Mouse (Mus musculus) midbrain, embryonic 14.5 days (tissue): Measurements from ENCODE around the gene Camta1. TPM values are rescaled to one million over a fixed set of nuclear protein-coding genes. Genes with fewer than 3 reads are reported as not detected.

ENCODE experiments used
- ATAC-seq: fragments of 200-750 bp; cut with Nextera tagmentation; 2 replicates; pipeline ENCODE4 v1.8.0; 2017; ENCODE audit warnings: moderate number of reproducible peaks, moderate library complexity; ENCODE audit not compliant: low FRiP score, low TSS enrichment
- DNase-seq: peaks from one replicate; pipeline ENCODE4 v3.0.0-alpha.2; 2015
- H3K27ac ChIP-seq: fragments of 300-500 bp; sonication (generic); replicated peaks from 2 replicates; pipeline ENCODE4 v1.5.1; 2014; ENCODE audit warnings: mild to moderate bottlenecking, low read depth, low read length, moderate library complexity
- H3K27me3 ChIP-seq: fragments of 300-500 bp; sonication (generic); 2 replicates; pipeline ENCODE4 v1.6.1; 2014; ENCODE audit warnings: low read length, control low read depth, mixed read lengths; ENCODE audit not compliant: control insufficient read depth, insufficient read depth
- H3K36me3 ChIP-seq: fragments of 300-500 bp; sonication (generic); 2 replicates; pipeline ENCODE4 v1.6.1; 2014; ENCODE audit warnings: low read length, control low read depth; ENCODE audit not compliant: control insufficient read depth, insufficient read depth
- H3K4me1 ChIP-seq: fragments of 300-500 bp; sonication (generic); 2 replicates; pipeline ENCODE4 v1.6.1; 2014; ENCODE audit warnings: mild to moderate bottlenecking, antibody characterized with exemption, low read length, control low read depth; ENCODE audit not compliant: control insufficient read depth, insufficient read depth
- H3K4me2 ChIP-seq: fragments of 300-500 bp; sonication (generic); 2 replicates; pipeline ENCODE4 v1.6.1; 2014; ENCODE audit warnings: mild to moderate bottlenecking, low read length, moderate library complexity
- H3K4me3 ChIP-seq: fragments of 300-500 bp; sonication (generic); replicated peaks from 2 replicates; pipeline ENCODE4 v1.5.1; 2014; ENCODE audit warnings: low read depth, low read length
- H3K9ac ChIP-seq: fragments of 300-500 bp; sonication (generic); replicated peaks from 2 replicates; pipeline ENCODE4 v1.6.1; 2014; ENCODE audit warnings: mild to moderate bottlenecking, low read length, moderate library complexity
- H3K9me3 ChIP-seq: fragments of 300-500 bp; sonication (generic); 2 replicates; pipeline ENCODE4 v1.6.1; 2016; ENCODE audit warnings: low read length, control low read depth, mixed read lengths; ENCODE audit not compliant: control insufficient read depth
- WGBS: fragments of 180-500 bp; shearing (Covaris S2); extraction: QIAGEN DNeasy Blood & Tissue Kit; methylation state at CpG from one replicate; pipeline ENCODE4 v1.1.7; 2014; 5-methylcytosine and 5-hydroxymethylcytosine counted together
- polyA plus RNA-seq: library from polyadenylated mRNA; unstranded; fragments of >200 nt; fragmentation: Nextera tagmentation; extraction: Ambion mirVana; gene quantifications from 2 replicates; pipeline ENCODE4 v1.2.1, GENCODE M21; 2014

The Camta1 gene
- polyA plus RNA-seq, 1 experiment from 2014 or later: 157 TPM

- no peak overlapping the region for H3K27ac ChIP-seq
- H3K4me2 ChIP-seq: no peak overlapping the region
- H3K4me1 ChIP-seq: no peaks in the 10 kb centered on the region
- DNase-seq: no peak
- no peak overlapping the region for H3K9ac ChIP-seq
- no peaks in the 10 kb centered on the region for H3K9me3 ChIP-seq
- H3K27me3 ChIP-seq: no peaks in the 10 kb centered on the region
- H3K4me3 ChIP-seq: no peak overlapping the region
- no peak for ATAC-seq
- H3K36me3 ChIP-seq: no peaks in the 10 kb centered on the region
- 93% methylated on average over 6 of the region's 6 CpGs for WGBS
Observed at GRCm38 (mm10) chr4:151250824-151251223, 610.9 kb downstream of the Camta1 start.

- H3K4me1 ChIP-seq: peaks cover 21% of the 10 kb centered on the region
- no peak for DNase-seq
- H3K36me3 ChIP-seq: no peaks in the 10 kb centered on the region
- H3K27me3 ChIP-seq: no peaks in the 10 kb centered on the region
- no peak for ATAC-seq
- H3K9me3 ChIP-seq: no peaks in the 10 kb centered on the region
- H3K4me2 ChIP-seq: no peak overlapping the region
- 59% methylated on average over 7 of the region's 7 CpGs for WGBS
- no peak overlapping the region for H3K4me3 ChIP-seq
- no peak overlapping the region for H3K9ac ChIP-seq
- H3K27ac ChIP-seq: no peak overlapping the region
Observed at GRCm38 (mm10) chr4:151245068-151245797, 616.4 kb downstream of the Camta1 start.

GRCm38 (mm10) chr4:151243445-151243844 lies 618.2 kb downstream of the Camta1 start:
- no peak for ATAC-seq
- H3K27me3 ChIP-seq: no peaks in the 10 kb centered on the region
- WGBS: 61% methylated on average over 9 of the region's 9 CpGs
- H3K4me1 ChIP-seq: peaks cover 21% of the 10 kb centered on the region
- H3K9me3 ChIP-seq: 0 out of 2 replicates have a peak, but pooled peaks cover 3% of the 10 kb centered on the region
- no peak overlapping the region for H3K4me3 ChIP-seq
- no peak overlapping the region for H3K4me2 ChIP-seq
- H3K27ac ChIP-seq: no peak overlapping the region
- no peak overlapping the region for H3K9ac ChIP-seq
- H3K36me3 ChIP-seq: no peaks in the 10 kb centered on the region
- DNase-seq: no peak

DNA sequence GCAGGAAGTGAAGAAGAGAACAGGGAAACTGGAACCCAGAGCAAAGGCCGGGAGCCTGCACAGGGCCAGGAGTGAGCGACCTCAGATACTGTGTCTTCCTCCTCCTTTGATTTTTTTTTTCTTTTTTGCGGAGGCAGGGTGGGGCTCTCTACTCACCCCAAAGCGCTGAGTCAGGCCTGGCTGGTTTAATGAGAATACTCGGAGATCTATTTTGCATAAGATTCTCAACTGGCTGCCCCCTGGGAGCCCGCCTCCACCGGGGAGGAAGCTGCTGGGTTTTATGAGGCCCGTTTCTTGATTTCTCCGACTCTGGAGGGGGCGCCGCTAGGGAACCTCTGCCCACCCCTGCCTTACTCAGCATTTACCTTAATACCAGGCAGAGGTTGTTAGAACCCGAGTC lies 618.9 kb downstream of the Camta1 start:
- no peak overlapping the region for H3K9ac ChIP-seq
- WGBS: 17% methylated on average over 12 of the region's 12 CpGs
- H3K27ac ChIP-seq: no peak overlapping the region
- no peak overlapping the region for H3K4me2 ChIP-seq
- ATAC-seq: no peak
- DNase-seq: peak; percentile 72
- no peaks in the 10 kb centered on the region for H3K27me3 ChIP-seq
- H3K4me3 ChIP-seq: no peak overlapping the region
- H3K36me3 ChIP-seq: no peaks in the 10 kb centered on the region
- H3K9me3 ChIP-seq: 0 out of 2 replicates have a peak, but pooled peaks cover 3% of the 10 kb centered on the region
- peaks cover 21% of the 10 kb centered on the region for H3K4me1 ChIP-seq

- DNase-seq (no peak), ATAC-seq (no peak)
- Histone ChIP-seq H3K4me3 (no peak overlapping the region), H3K9ac (no peak overlapping the region), H3K4me1 (peaks cover 21% of the 10 kb centered on the region), H3K27me3 (no peaks in the 10 kb centered on the region), H3K27ac (no peak overlapping the region), H3K4me2 (no peak overlapping the region), H3K9me3 (0 out of 2 replicates have a peak, but pooled peaks cover 3% of the 10 kb centered on the region), H3K36me3 (no peaks in the 10 kb centered on the region)
- WGBS: 86% methylated on average over 5 of the region's 5 CpGs
Observed at GRCm38 (mm10) chr4:151240465-151240864, 621.2 kb downstream of the Camta1 start.

GRCm38 (mm10) chr4:151238970-151239684 lies 622.5 kb downstream of the Camta1 start:
- Histone ChIP-seq H3K4me3 (no peak overlapping the region), H3K27me3 (no peaks in the 10 kb centered on the region), H3K9me3 (0 out of 2 replicates have a peak, but pooled peaks cover 3% of the 10 kb centered on the region), H3K9ac (no peak overlapping the region), H3K4me1 (peaks cover 11% of the 10 kb centered on the region; the same call in 1 of the 2 replicates), H3K27ac (no peak overlapping the region), H3K4me2 (no peak overlapping the region), H3K36me3 (no peaks in the 10 kb centered on the region)
- DNase-seq (peak; percentile 37), ATAC-seq (no peak)
- WGBS: 82% methylated on average over 19 of the region's 19 CpGs

DNA sequence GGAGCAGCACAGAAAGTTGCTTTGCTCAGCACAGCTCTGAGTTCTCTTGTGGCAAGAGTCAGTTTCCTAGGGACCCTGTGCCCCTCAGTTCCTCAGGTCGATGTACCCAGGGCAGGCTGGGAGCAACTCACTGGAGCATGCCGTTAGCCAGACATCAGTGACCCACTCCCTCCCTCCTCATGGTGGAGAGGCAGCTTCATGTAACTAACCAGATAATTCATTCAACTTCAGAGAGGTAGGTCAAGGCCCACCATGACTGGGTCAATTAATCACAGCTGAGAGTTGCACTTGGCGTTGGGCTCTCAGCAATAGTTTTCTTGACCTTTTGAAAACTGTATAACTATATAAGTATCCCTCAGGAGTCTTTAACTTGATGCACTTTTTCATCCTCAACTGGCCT lies 624.2 kb downstream of the Camta1 start:
- H3K4me2 ChIP-seq: no peak overlapping the region
- WGBS: 79% methylated on average over 3 of the region's 3 CpGs
- 0 out of 2 replicates have a peak, but pooled peaks cover 3% of the 10 kb centered on the region for H3K9me3 ChIP-seq
- H3K4me3 ChIP-seq: no peak overlapping the region
- peaks cover 2% of the 10 kb centered on the region; the same call in 1 of the 2 replicates for H3K4me1 ChIP-seq
- ATAC-seq: no peak
- H3K27ac ChIP-seq: no peak overlapping the region
- no peak for DNase-seq
- no peaks in the 10 kb centered on the region for H3K27me3 ChIP-seq
- H3K36me3 ChIP-seq: no peaks in the 10 kb centered on the region
- no peak overlapping the region for H3K9ac ChIP-seq

DNA sequence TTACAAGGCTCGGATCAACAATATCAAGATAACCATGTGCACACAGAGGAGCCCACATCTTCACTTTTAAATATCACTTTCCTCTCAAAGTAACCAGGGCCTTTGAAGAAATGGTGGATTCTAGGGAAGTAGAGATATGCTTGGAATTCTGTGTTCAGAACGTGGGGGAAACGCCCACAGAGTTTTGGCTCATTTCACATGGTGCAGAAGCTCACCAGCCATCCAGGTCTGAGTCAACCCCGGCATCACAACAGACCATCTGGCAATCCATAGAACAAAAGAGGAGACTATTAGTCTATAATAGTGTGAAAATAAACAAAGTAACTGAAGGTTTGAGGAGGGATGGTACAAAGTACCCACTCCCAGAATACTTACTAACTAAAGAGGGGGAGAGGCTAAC lies 626.7 kb downstream of the Camta1 start:
- Histone ChIP-seq H3K4me3 (no peak overlapping the region), H3K27ac (no peak overlapping the region), H3K27me3 (no peaks in the 10 kb centered on the region), H3K9me3 (0 out of 2 replicates have a peak, but pooled peaks cover 2% of the 10 kb centered on the region), H3K4me1 (no peaks in the 10 kb centered on the region), H3K9ac (no peak overlapping the region), H3K4me2 (no peak overlapping the region), H3K36me3 (no peaks in the 10 kb centered on the region)
- no peak for ATAC-seq
- no peak for DNase-seq
- WGBS: 92% methylated on average over 4 of the region's 4 CpGs
